Mouse (Mus musculus): ENCODE data around the gene Sfxn5.

Sfxn5 gene

GRCm38 (mm10) chr6:85189361-85189760 lies 143.9 kb downstream of the Sfxn5 start:
- DNase-seq (ENCODE audit: low spot score) = no peak

GRCm38 (mm10) chr6:85188256-85189110 lies 144.7 kb downstream of the Sfxn5 start:
- DNase-seq (ENCODE audit: low spot score) = no peak

GRCm38 (mm10) chr6:85187340-85188211 lies 145.6 kb downstream of the Sfxn5 start, which contains the start of gene Emx1:
TSS of gene Emx1 (plus strand) at chr6:85187438.
- no peak for DNase-seq (ENCODE audit: low spot score)

GRCm38 (mm10) chr6:85186744-85187059 lies 146.5 kb downstream of the Sfxn5 start:
- no peak for DNase-seq (ENCODE audit: low spot score)

- no peak for DNase-seq (ENCODE audit: low spot score)
Observed at GRCm38 (mm10) chr6:85186033-85186743, 147.0 kb downstream of the Sfxn5 start.

- no peak for DNase-seq (ENCODE audit: low spot score)
Observed at GRCm38 (mm10) chr6:85183951-85184350, 149.3 kb downstream of the Sfxn5 start.

GRCm38 (mm10) chr6:85180036-85180435 lies 153.2 kb downstream of the Sfxn5 start:
- DNase-seq (ENCODE audit: low spot score) = no peak

GRCm38 (mm10) chr6:85179569-85179968 lies 153.7 kb downstream of the Sfxn5 start:
- no peak for DNase-seq (ENCODE audit: low spot score)

GRCm38 (mm10) chr6:85165440-85165921 lies 167.7 kb downstream of the Sfxn5 start:
- DNase-seq (ENCODE audit: low spot score) = no peak

Measured in MN1 (cell line).